In the genomic region with DNA sequence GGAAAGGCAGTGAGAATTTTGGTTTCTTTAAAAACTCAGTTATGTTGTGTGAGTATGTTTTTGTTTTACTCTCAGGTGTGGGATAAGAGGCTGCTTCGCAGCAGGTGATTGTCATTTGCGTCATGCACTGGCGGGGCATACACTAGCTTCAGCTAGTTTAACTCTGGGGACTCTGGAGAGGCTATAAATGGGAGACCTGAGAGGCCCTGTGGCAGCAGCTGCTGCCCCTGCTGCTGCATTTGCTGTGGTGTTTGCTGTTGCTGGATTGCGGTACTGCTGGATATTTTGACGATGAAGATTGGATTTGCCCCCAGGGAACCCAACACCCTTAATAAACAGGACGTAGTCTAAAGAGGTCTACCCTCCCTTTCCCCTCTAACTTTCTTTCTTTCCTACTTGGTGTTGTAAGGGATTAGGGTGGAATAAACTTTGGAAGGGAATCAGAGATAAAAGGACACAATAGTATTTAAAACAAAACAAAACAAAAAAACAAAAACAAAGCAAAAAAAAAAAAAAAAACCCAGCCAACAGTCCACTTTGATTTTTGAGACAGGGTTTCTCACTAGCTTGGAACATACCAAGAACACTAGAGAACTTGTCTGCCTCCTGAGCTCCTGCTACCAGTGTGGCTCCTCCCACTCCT, we compare ENCODE assay signal across 8 mouse cellular contexts. TPM values are rescaled to one million over a fixed set of nuclear protein-coding genes. Genes with fewer than 3 reads are reported as not detected.
A peak's percentile ranks its signal among the peaks of the same experiment; 100 is the strongest.
DNase-seq lines count a peak whose midpoint lies in the region; ATAC-seq and TF ChIP-seq lines count a peak whose summit lies in the region.

No protein-coding gene starts in this region.

- H3K36me3 ChIP-seq in hindbrain, embryonic 15.5 days = no peaks in the 10 kb centered on the region

- intact Hi-C loops in gastrocnemius, adult 2 months (cut with DNase I) = no loop called here

- WGBS in hindbrain, embryonic 15.5 days = 28% methylated on average over 6 of the region's 6 CpGs

- no peak for TF ChIP-seq CTCF in gastrocnemius, adult 2 months (IDR thresholded peaks at IDR 0.05)
- TF ChIP-seq CTCF in bone marrow macrophage, adult 2 months (IDR thresholded peaks at IDR 0.05; ENCODE audit: low read depth, low read length) = no peak

- no peaks in the 10 kb centered on the region for H3K9me3 ChIP-seq in hindbrain, embryonic 15.5 days

- H3K4me2 ChIP-seq in hindbrain, embryonic 15.5 days = peak overlapping the region; percentile 51

- no peak overlapping the region for H3K27ac ChIP-seq in gastrocnemius, adult 2 months
- H3K27ac ChIP-seq in bone marrow macrophage, adult 2 months (ENCODE audit: insufficient read depth, low read depth, low read length) = no peak overlapping the region
- no peak overlapping the region for H3K27ac ChIP-seq in hindbrain, embryonic 15.5 days (replicated peaks)

- peak overlapping the region; percentile 60 for H3K4me3 ChIP-seq in gastrocnemius, adult 2 months
- peak overlapping the region; percentile 34; the same call in 1 of the 2 replicates for H3K4me3 ChIP-seq in bone marrow macrophage, adult 2 months (ENCODE audit: insufficient read depth, low read length)
- peak overlapping the region; percentile 26 for H3K4me3 ChIP-seq in hindbrain, embryonic 15.5 days

- H3K4me1 ChIP-seq in bone marrow macrophage, adult 2 months (ENCODE audit: control insufficient read depth, insufficient read depth, low read length) = peaks cover 18% of the 10 kb centered on the region
- H3K4me1 ChIP-seq in hindbrain, embryonic 15.5 days (replicated peaks) = peaks cover 11% of the 10 kb centered on the region; the same call in 1 of the 2 replicates

- TF ChIP-seq POLR2A in bone marrow macrophage, adult 2 months (IDR thresholded peaks at IDR 0.05; ENCODE audit: borderline replicate concordance, low read depth, low read length) = no peak

- DNase-seq in gastrocnemius, adult 2 months = no peak
- no peak for DNase-seq in gastrocnemius, adult 8-10 months (ENCODE audit: low spot score in 2 of 2)
- DNase-seq in lung, postnatal 10 days = peak; percentile 55
- no peak for DNase-seq in spleen, postnatal 4 days (ENCODE audit: low spot score in 2 of 2)
- no peak for DNase-seq in ovary, postnatal 36 days (ENCODE audit: low spot score)

- H3K9ac ChIP-seq in hindbrain, embryonic 15.5 days = no peak overlapping the region

- no peak for ATAC-seq in hindbrain, embryonic 15.5 days (ENCODE audit: low FRiP score, low read depth)
- no peak for ATAC-seq in CD4-positive, CD25-positive, alpha-beta regulatory T cell, adult 4 months

- H3K27me3 ChIP-seq in hindbrain, embryonic 15.5 days = no peaks in the 10 kb centered on the region

RNA-seq across cellular contexts. Expression of gene Slc4a8, which starts 14.9 kb away (rescaled TPM):
- total RNA-seq in gastrocnemius, adult 2 months (2021) = 1 to 10 TPM; 1.5 to 1.9 TPM
- total RNA-seq in gastrocnemius, adult 8-10 months (2022) = 1 to 10 TPM in 2 of 4 experiments, under 1 TPM in 2; 0.65 to 1.6 (median 1.2) TPM
- polyA plus RNA-seq in bone marrow macrophage, adult 2 months (2012; ENCODE audit: insufficient read depth, insufficient read length, missing spikeins) = 0.85 TPM in 1 of 2 replicates, not detected in the other
- polyA plus RNA-seq in hindbrain, embryonic 15.5 days (2015; fragmentation: Nextera tagmentation; extraction: Ambion mirVana) = 26.7 and 27.1 TPM in 2 replicates
- 1 to 10 TPM; 5.7 to 7.7 TPM for polyA plus RNA-seq in CD4-positive, CD25-positive, alpha-beta regulatory T cell, adult 4 months (2017; shearing (Covaris generic))

RNA-seq across cellular contexts. Expression of gene Galnt6, which starts 17.4 kb away (rescaled TPM):
- total RNA-seq in gastrocnemius, adult 2 months (2021) = under 1 TPM; 0.10 to 0.14 TPM
- total RNA-seq in gastrocnemius, adult 8-10 months (2022) = under 1 TPM in 1 of 4 experiments, not detected in 3; 0.07 TPM
- polyA plus RNA-seq in bone marrow macrophage, adult 2 months (2012; ENCODE audit: insufficient read depth, insufficient read length, missing spikeins) = 11.5 and 14.9 TPM in 2 replicates
- polyA plus RNA-seq in hindbrain, embryonic 15.5 days (2015; fragmentation: Nextera tagmentation; extraction: Ambion mirVana) = 0.14 and 0.25 TPM in 2 replicates
- polyA plus RNA-seq in CD4-positive, CD25-positive, alpha-beta regulatory T cell, adult 4 months (2017; shearing (Covaris generic)) = 100 to 1,000 TPM in 1 of 2 experiments, 10 to 100 TPM in 1; 63.9 to 105 TPM

RNA-seq across cellular contexts. Expression of gene Cela1, which starts 58.9 kb away (rescaled TPM):
- total RNA-seq in gastrocnemius, adult 2 months (2021) = not detected
- under 1 TPM in 1 of 4 experiments, not detected in 3; 0.35 TPM for total RNA-seq in gastrocnemius, adult 8-10 months (2022)
- polyA plus RNA-seq in bone marrow macrophage, adult 2 months (2012; ENCODE audit: insufficient read depth, insufficient read length, missing spikeins) = 4.9 and 5.1 TPM in 2 replicates
- polyA plus RNA-seq in hindbrain, embryonic 15.5 days (2015; fragmentation: Nextera tagmentation; extraction: Ambion mirVana) = 1.2 and 1.3 TPM in 2 replicates
- polyA plus RNA-seq in CD4-positive, CD25-positive, alpha-beta regulatory T cell, adult 4 months (2017; shearing (Covaris generic)) = 10 to 100 TPM in 1 of 2 experiments, 1 to 10 TPM in 1; 5.7 to 10.5 TPM
